Mouse (Mus musculus) layer of hippocampus, adult 8-10 months (tissue): ENCODE measurements around the gene Shkbp1. TPM values are rescaled to one million over a fixed set of nuclear protein-coding genes. Genes with fewer than 3 reads are reported as not detected.

Experiments
- DNase-seq, 2 experiments: peaks; one replicate each; pipeline ENCODE4 v3.0.0; 2022; ENCODE audit warnings: low spot score in 2 of 2
- total RNA-seq, 4 experiments: library from RNA; stranded (reverse); gene quantifications; 2 replicates each; pipeline ENCODE4 v1.2.4; 2022

The Shkbp1 gene
- total RNA-seq, 4 experiments from 2014 or later = 29.6 to 49.1 (median 34.1) TPM

DNA sequence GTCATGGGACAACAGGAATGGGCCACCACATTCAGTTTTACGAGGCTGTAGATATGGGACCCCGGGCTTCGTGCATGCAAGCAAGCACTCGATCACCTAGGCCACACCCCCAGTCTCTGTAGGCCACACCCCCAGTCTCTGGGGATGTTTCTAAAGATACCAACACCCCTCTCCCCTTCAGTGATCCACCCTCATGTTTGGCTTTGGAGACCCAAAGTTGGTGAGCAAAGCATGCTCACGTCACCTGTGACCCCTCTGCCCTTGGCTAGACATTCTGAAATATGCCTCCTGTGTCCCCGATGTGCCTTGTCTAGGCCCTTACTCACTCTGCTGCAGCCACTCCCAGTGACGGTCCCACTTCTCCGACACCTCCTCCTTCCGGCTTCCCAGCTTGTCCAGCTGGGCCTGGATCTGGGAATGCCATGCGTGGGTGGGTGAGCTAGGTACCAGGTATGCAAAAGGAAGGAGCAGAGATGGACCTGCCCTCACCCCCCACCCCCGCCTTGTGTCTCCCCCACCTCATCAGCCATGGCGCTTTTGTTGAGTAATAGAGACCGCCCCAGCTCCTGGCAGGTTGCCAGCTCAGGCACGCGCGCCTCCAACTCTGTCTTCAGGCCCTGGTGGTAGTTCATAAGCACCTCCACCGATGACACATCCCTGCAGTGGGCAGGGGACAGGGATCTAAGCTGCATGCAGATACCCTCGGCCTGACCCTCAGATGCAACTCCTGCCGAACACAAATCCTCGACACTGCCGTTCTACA lies 10.4 kb upstream of the Shkbp1 start:
- no peak for DNase-seq

DNA sequence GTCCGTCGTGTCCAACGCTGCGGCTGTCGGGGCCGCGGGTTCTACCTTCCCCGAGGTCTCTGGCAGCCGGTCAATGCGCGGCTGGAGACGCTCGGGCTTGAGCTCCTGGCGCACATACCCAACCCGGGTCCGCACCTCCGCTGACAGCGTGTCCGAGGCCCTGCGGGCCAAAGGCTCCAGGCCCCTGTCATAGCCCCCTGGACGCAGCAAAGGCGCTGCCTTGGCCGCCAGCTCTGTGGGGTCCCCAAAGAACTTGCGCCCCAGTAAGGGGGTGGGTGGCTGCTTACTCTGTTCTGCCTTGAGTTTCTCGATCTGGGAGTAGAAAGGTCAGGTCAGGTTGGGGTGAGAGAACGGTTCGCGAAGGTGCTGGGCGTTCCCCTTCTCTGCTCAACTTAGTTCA lies 8.6 kb upstream of the Shkbp1 start:
- DNase-seq = no peak

DNA sequence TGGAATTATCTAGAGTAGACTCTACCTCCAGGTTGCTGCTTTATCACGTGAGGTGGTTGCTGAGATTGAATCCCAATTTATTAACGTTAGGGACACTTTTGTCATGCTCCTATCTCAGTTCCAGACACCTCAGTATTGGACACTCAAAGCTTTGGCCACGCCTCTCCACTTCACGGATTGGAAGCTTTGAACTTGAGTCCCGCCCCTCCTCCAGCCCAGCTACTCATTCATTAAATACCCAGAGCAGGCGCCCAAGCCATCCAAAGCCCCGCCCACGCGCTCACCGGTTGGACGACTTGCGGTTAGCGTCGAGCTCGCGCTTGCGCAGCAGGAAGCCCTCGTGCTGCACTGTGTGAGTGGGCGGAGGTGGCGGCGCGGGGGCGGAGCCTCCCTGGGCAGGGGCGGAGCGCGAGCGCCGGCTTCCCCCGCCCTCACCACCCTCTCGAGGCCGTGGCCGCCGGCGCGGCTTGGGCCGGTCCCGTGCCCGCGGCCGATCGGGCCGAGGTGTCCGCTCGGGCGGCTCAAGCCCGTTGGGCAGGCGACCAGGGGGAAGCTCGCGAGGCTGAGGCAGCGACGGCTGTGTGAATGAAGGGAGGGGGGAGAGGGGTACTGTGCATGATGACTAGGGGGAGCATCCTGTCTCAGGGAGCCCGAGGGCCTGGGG lies 5.6 kb upstream of the Shkbp1 start:
- DNase-seq = peak; percentile 98 to 99

DNA sequence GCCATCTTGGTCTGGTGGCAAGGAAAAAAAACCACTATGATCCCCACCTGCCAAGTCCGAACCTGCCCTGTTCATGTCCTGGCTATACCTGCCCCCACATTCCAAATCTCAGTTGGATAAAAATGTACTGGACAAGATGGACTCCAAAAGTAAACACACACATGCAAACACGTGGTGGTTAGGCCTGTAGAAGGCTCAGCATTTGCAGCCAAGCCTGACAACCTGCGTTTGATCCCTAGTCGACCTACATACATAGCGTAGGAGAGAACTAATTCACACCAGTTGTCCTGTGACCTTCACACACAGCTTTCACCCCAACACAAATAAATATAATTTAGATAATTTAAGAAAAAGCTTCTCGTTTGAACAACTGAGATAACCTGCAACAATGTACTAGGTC lies 4.9 kb upstream of the Shkbp1 start:
- DNase-seq = no peak

DNA sequence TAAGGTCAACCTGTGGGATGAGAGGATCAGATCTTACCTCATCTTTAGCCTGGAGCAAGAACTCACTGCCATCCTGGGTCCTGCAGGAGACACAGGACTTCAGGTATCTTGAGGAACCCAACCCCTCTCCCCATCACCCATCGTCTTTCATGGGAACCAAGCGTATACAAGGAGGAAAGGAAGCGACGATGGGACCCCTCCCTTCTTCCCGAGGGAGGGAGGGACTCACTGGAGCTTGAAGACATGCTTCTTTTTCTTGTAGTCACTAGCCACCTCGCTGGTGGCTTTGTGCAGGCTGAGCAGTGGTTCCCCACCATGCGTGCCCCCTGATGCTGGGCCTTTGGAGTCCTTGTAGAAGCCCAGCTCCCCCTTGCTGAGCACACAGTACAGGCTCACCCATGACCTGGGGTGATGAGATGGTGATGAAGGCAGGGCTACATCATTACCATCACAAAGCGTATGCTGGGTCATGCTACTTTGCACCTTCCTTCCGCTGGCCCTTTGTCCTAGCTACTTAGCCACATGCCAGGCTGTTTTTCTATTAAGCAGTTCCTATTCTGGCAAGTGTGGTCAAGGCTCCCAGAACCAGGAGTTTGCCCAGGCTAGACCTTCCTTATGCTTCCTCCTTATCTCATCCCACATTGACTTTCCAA lies 4.0 kb upstream of the Shkbp1 start:
- no peak for DNase-seq

DNA sequence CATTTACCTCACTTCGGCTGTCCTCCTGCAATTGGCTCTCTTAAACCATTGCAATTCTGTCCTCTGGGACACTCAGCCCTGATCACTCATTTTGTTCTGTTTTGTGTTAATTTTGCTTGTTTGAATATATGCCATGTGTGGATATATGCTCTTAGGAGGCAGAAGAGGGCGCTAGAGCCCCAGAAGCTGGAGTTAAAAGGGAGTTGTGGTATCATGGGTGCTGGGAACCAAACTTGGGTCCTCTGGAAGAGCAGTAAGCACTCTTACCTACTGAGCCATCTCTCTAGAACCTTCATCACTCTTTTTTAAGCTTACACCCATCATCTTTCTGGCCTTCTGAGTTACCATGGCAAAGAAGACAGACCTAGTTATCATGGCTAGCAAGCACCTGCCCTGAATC lies 3.3 kb upstream of the Shkbp1 start:
- no peak for DNase-seq

DNA sequence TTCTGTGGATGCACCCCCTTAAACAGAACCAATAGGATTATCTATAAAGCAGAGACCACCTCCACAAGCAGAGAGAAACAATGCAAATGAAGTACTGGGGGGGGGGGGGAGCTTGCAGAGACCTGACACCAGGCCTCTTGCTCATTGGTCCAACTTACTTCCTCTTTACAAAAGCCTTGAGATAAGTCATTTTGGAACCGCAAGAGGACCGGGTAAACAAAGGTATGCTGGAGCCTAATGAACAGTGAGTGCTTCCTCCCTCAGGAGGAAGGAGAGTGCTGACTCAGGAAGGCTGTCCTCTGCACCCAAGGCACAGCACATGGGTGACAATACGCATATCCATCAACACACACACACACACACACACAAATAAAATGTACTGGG lies 1.8 kb upstream of the Shkbp1 start:
- DNase-seq = no peak

DNA sequence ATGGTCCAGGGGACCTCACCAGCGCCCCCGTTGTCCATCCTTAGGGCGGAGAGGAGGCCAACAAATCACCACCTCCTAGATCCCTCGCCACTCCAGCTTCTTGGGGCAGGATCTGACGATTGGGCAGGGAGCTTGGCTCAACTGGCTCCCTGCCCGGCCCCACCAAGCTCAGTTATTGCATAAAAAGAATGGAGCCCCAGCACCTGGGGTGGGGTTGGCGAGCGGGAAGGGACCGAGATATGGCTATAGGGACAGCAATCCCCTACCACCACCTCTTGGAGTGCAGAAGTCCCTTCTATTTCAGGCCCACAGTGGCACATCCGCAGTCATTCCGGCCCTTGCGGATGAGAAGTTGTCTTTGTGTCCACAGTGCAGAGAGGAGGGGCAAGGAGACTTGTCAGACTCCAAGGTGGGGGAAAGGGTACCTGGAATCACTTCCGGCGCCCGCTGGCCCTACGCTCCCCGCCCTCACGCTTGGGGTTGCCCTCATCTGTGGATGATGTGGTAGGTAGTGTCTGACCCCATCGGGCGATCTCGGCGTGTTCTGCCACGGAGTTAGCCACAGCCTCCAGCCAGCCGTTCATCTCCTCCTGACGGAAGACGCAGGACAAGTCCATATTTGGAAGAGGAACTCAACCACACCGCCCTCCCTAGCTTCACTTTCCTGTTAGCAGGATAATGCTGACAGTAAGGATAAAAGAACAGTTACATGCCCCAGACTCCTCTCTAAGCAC lies 1.2 kb upstream of the Shkbp1 start, which contains the start of gene Gm20479:
Gm20479 (minus strand) TSS at position 559 of the 734 bp plus-strand sequence.
- DNase-seq = no peak

DNA sequence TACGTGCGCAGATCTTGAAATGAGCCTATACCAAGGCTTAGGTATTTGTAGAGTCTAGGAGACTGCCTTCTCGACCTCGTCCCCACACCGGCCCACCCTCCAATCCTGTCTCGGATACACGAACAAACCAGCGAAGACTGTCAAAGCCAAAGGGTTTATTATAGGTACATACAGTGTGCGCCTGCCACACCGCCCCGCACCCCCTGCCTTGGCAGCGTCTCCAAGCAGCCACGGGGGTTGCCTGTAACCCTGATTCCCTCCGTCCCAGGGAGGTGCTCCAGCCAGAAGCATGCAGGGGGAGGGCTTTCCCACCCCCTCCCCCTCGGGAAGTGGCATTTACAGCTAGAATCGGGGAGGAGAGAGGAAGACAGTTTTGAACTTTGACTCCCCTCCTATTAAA lies 429 bp upstream of the Shkbp1 start:
- DNase-seq = no peak

DNA sequence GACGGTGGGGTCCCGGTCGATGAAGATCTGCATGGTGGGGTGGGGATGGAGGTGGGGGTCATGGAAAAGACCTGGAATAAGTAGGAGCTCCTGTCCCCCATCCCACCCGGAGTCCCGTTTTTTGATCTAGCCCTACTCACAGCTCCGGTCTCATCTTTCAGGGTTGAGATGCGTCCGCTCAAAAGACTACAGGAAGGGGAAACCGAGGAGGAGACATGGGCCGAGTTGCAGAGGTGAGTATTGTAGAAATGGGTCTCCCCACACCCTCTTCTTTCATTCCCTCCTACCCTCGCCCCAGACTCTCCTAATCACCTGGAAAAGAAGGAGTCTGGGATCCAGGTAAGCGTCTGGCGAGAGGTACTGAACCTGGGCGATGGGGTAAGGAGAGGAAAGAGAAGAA lies 558 bp downstream of the Shkbp1 start:
- no peak for DNase-seq

DNA sequence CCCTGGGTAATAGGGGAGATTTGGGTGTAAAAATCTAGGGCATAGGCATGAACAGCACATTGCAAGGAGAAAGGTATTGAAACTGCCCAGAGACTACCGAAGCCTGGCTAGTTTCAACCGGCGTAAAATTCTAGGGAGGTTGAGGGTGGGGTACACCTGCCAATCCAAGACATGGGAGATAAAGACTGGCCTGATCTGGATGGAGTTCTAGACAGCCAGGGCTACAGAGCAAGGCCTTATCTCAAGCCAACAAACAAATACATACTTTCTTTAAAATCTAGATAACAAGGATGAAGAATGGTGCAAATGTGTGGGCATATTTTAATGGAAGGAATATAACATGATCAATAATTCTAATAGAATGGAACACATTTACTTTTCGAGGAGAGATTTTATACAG lies 1.0 kb downstream of the Shkbp1 start:
- DNase-seq = no peak

DNA sequence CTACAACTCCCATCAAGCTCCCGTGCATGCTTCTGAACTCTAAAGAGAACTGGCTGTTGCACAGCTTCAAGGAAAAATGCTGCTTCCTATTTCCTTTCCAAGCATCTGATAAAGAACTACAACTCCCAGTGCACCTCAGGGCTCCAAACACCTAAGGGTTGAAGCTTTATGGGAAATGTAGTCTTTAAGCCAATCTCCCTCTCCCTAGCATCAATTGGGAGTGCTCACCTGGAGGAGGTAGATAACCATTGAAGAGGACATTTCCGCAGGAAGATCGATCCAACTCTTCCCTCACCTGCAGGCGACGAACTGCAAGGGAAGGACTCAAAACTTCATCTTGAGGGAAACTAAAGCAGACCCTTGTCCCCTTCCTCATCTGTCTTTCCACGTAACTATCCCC lies 1.7 kb downstream of the Shkbp1 start:
- DNase-seq = no peak

DNA sequence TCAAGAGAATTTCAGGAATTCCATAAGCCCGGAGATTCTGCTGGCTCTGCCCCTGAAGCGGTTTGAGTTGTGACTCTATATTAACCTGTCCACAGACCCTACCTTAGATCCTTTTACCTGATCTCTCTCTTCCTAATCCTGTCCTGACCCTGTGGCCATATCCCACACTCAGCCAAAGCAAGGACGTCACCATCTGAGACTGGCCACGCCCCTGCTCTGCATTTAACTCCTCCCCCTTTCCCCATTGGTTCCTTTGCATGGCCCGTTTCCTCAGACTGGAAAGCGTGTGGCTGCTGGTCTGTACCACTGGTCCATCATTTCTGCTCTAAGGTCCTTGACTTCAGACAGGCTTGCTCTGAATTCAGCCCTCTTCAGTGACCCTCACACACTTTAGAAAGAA lies 10.4 kb downstream of the Shkbp1 start:
- DNase-seq = no peak

DNA sequence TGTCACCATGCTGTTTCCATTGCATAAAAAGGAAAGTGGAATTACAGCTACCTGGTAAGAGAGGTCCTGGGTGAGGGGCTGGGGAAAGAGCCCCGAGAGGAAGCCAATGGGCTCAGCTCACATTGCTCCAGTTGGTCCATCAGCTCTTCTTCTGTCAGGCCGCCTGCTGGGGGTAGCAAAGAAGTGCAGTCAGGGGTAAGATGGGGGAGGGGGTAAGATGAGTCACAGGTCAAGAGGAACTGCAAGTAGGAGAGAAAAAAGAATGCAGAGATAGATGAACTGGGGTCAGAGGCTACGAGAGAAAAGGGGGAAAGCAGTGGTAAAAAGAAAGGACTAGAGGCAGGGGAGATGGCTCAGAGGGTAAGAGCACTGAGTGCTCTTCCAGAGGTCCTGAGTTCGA lies 13.2 kb downstream of the Shkbp1 start:
- no peak for DNase-seq

DNA sequence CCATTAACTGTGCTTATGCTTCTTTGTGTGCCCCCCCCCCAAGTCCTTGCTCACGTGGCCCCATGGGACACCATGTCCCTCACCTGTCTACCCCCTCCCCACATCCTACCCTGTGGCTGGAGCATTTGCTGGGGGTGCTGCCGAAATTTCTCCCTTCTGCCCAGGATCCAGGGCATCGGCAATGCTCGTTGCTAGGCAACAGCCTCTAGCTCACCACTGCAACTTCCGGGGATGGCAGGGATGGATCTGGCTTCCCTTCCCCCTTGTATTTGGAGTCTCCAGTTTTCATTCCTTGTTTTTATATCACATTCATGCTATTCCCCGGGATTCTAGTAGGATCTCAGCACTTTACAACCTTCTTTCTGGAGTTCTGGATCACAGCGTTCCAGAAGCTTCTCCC lies 16.3 kb downstream of the Shkbp1 start:
- peak; percentile 66 to 70 for DNase-seq

DNA sequence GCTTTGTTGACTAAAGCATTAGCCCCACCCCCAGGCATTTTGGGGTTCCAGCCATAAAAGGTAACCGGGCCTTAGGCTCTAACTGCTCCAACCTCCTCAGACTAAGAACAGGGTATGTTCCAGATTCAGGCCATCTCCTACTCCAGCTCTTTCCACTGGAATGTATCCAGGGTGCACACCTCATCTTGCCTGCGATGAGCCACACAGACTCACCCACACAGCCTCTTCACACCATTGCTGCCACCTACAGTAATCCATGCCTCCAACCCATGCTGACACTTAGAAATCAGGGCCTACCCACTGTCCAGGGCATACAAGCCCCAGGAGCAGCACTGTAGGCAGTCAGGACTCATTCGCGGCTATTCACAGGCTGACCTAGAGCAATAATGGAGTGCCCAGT lies 16.7 kb downstream of the Shkbp1 start:
- no peak for DNase-seq

DNA sequence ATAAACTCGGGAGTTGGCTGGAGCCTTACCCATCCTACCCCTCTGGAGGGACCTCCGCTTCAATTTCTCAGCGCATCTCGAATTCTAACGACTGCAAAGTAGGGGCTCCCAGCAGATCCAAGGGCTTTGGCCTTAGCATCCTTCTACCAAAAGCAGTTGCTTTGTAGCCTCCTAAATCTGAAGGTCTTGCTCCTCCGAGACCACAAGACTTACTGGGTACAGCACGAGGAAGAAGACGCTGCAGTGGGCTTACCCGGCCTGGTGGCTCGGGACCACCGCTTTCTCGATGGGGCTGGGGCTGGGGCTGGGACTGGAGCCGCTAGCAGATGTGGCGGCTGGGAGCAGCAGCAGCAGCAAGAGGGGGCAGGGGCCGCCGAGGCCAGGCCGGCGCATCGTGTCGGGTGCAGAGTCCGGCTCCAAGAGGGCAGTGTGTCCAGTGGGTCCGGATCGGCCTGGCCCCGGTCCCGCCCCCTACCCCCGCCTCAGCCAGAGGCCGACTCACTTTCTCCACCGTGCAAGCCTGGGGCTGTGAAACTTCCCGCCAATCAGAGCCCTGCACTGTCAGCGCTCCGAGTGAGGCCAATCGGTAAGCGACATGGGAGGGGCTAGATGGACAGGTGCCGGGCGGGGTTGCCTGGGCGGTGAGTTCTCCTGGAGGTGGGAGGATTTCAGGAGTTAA lies 18.5 kb downstream of the Shkbp1 start, which contains the start of gene Ltbp4:
Ltbp4 (minus strand) TSS at position 518 of the 679 bp plus-strand sequence.
- DNase-seq = no peak

DNA sequence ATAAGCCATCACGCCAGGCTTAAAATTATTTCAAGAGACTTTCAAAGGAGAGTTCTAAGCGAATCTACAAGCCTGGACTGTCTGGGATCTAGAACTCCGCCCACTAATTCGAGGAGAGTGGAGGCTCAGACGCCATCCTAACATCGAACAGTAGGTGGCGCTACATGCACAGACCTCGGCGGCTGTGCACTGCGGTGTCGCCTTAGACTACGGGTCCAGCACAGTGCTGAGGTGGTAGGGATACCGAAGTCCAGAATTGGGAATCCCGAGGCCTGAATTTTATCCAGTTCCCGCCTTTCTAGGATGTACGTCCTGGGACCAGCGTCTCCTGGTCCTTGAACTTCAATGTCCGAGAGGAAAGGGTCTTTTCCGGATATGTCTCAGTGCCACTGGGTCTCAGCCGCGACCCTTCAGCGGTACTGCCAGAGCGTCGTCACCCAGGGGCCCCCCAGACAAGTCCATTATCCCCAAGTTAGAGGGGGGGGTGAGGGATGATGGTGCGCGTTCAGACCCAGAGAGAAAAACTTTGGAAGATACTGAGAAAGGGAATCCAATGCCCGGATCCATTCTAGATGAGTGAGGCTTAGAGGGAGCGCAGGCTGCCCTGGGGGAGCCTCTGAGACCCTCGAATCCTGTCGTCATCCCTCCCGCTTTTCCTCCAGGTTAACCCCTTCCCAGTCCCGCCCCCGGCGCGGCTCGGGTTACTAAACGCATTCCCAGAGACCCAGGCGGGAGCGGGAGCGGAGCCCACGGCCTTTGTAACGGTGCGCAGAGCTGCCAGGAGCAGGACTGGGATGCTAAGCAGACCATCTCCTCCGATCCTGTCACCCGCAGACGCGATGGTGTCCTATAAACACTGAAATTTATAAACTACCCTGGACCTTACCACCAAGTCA lies 19.6 kb downstream of the Shkbp1 start:
- peak; percentile 81 to 93 for DNase-seq

DNA sequence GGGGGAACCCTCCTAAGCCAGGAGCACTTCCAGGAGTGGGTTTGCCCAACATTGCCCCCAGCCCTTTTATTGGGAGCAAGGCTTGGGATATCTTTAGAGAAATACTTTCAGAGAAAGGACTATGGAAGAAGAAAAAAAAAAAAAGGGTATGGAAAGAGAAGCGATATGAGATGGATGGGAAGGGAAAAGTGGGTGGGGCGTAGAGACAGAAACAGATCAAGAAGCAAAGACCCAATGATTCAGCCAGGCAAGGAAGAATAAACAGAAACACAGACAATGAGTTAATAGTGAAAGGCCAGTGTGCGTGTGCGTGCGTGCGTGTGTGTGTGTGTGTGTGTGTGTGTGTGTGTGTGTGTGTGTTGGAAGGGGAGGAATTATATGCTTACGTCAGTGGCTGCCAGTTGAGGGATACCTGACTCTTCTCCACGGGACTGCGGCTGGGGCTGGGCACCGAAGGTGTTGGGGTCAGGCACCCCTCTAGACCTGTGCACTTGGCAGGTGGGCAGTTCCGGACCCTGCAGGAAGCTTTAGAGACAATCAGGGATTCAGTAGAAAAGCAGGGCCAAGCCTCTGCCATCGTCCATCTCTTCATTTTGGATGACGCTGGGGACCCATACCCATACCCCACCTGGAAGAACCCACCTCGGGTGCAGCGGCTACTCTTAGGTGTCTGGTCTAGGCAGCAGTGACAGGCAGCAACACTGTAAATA lies 20.7 kb downstream of the Shkbp1 start:
- DNase-seq = no peak
